Mouse (Mus musculus): Measurements from ENCODE around the gene Syt7. TPM values are rescaled to one million over a fixed set of nuclear protein-coding genes. Genes with fewer than 3 reads are reported as not detected.

Gene Syt7
- total RNA-seq, 2 experiments from 2014 or later, result 34.3 to 36.2 TPM

- intact Hi-C loops (cut with DNase I), result no loop called here
- peak in 1 of 2 experiments; percentile 19 for DNase-seq
These were observed 66.0 kb downstream of the Syt7 start for GRCm38 (mm10) chr19:10454718-10455436.

DNA sequence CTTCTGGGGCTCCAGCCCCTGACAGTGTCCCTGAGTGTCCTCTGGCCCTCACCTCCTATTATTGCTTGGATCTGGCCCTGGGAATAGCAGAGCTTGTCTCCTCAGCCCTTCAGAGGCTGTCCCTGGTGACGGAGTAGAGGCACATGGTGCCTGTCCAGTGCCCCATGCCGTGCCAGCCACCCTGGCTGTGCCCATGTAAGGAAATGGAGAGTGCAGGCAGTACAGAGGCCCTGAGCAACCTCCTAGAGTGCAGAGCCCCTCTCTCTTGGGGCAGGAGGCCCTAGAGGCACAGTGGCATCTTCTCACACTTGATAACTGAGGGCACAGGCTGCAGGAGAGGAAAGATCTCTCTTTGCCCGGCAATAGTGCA lies 66.5 kb downstream of the Syt7 start:
- intact Hi-C loops (cut with DNase I), result no loop called here
- peak; percentile 46 to 68 for DNase-seq

- peak; percentile 74 to 78 for DNase-seq
These were observed 68.0 kb downstream of the Syt7 start, which contains the start of gene Lrrc10b for GRCm38 (mm10) chr19:10456752-10457483. TSS of gene Lrrc10b (minus strand) at chr19:10457473.

DNA sequence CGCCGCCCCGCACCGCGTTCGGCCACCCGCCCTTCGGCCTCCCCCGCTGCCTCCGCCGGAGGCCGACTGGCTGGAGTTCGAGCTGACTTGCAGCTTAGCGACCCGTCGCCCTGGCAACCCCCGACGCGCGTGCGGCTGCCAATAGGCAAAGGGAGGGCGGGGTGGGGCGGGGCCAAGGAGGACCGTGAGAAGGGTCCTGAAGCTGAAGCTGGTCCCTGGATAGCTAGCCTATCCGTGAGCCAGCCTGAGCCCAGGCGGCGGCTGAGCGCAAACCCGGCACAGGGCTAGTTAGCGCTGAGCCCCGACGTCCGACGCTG lies 68.6 kb downstream of the Syt7 start:
- intact Hi-C loops (cut with DNase I), result no loop called here
- DNase-seq, result peak; percentile 60 to 64

More at GRCm38 (mm10) chr19:10456752-10457483, 68.0 kb downstream of the Syt7 start, which contains the start of gene Lrrc10b:
- intact Hi-C loops (cut with DNase I), result no loop called here

- DNase-seq, result peak in 1 of 2 experiments; percentile 63
- intact Hi-C loops (cut with DNase I), result no loop called here
These were observed 69.2 kb downstream of the Syt7 start for GRCm38 (mm10) chr19:10458096-10458495.

GRCm38 (mm10) chr19:10459907-10460306 lies 71.0 kb downstream of the Syt7 start:
- intact Hi-C loops (cut with DNase I), result loop anchor here (1.0 kb wide), 1 partner anchor 7 kb away; no protein-coding TSS in a partner anchor
- DNase-seq, result no peak

DNA sequence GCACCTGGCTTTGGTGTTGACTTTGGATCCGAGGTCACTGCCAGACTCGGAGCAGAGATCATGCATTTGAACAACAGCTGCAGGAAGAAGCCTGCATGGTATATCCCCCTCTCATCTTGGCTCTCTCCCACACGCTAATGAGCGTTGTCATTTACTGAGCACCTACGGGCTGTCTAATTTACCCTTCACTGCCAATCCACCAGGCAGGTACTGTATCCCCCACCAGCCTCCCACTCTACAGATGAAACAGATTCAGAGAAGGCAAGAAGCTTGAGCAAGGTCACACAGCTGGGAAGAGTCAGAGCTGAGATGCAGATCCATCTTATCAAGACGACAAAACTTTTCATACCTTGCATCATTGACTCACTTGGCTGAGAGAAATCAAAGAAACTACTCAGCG lies 72.7 kb downstream of the Syt7 start:
- no peak for DNase-seq
- intact Hi-C loops (cut with DNase I), result no loop called here

GRCm38 (mm10) chr19:10464427-10464826 lies 75.5 kb downstream of the Syt7 start:
- no peak for DNase-seq
- intact Hi-C loops (cut with DNase I), result no loop called here

DNA sequence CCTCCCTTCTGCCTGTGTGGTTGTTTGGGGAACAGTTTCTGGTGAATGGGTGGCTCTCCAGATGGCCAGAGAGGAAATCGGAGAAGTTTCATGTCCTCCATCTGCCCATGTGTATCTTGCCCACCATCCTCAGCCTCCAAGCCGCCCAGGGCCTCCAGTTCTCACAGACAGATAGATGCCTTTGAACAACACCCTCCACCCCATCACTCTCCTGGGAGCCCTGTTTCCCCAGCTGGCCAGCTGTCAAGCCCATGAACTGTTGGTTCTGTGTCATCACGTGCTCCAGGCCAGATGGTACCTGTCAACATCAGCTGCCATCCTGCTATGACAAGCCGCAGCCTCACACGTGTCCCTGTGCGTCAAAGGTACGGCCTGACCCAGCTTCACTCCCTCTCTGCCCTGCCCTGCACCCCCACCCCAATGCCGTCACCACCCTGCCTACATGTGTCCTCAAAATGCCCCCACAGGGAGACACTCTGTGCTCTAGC lies 80.3 kb downstream of the Syt7 start:
- peak; percentile 51 to 68 for DNase-seq
- intact Hi-C loops (cut with DNase I), result no loop called here

- no peak for DNase-seq
- intact Hi-C loops (cut with DNase I), result no loop called here
These were observed 84.1 kb downstream of the Syt7 start for GRCm38 (mm10) chr19:10472958-10473357.

DNA sequence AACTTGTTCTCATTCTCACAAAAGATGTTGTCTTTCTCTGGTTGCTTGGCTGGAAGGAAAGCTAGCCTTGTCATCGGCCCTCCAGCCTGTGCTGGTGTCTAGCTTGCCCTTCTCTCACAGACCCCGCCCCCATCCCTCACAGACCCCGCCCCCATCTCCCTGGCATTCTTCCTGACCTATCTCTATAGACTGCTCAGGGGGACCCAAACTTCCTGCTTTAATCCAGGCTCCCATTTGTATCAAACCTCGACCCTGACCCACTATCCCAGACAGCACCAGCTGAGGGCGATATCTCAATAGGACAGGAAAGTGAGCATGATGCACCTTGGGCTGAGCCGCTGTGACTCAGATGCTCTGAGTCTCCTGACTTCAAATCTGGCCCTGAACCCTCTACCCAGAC lies 84.9 kb downstream of the Syt7 start:
- intact Hi-C loops (cut with DNase I), result no loop called here
- DNase-seq, result no peak

- DNase-seq, result no peak
- intact Hi-C loops (cut with DNase I), result no loop called here
These were observed 90.7 kb downstream of the Syt7 start for GRCm38 (mm10) chr19:10479541-10479940.

DNA sequence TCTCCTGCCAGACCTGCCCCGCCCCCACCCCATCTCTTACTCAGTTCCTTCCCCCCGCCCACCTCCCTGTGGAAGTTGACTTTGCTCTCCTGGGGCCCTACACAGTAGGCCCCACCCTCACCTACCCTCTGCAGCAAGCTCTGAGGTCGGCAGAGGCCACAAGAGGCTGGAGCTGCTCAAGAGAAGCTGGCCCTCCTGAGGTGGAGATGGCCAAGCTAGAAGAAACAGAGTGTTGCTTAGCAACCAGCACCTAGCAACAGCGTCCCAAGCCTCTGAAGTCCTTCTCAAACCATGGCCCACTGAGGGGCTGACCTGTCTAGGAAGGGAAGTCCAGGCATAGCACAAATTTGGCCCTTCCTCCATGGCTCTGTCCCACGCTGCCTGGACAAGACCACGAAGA lies 93.8 kb downstream of the Syt7 start, which contains the start of gene Ppp1r32:
Ppp1r32 (minus strand) TSS at position 226 of the 400 bp plus-strand sequence.
- intact Hi-C loops (cut with DNase I), result no loop called here

DNA sequence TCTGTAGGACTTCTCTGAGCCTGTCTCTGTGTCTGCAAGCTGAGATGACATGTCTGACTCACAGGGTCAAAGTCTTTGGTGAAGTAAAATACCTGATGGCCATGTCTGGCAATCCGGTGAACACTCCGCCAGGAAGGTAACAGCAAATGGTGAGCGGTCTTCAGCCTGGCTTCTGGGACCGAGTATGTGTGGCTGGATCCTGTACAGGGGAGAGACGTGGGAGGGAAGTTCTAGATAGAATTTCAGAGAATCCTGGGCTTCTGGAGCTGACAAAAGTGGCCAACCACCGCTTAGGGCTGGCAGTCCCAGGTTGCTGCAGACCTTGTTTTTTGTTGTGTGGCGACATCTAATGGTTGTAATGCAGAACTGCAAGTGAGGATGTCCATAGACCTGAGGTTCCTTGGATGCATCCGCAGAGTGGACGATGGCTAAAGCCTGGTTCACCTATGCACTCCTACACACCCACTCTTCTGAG lies 97.4 kb downstream of the Syt7 start:
- intact Hi-C loops (cut with DNase I), result loop anchor here (1.0 to 5.0 kb wide), 3 partner anchors 37 to 229 kb away; no protein-coding TSS in a partner anchor
- peak; percentile 71 to 79 for DNase-seq

More for the DNA sequence above, 93.8 kb downstream of the Syt7 start, which contains the start of gene Ppp1r32:
- DNase-seq, result peak in 1 of 2 experiments; percentile 16

DNA sequence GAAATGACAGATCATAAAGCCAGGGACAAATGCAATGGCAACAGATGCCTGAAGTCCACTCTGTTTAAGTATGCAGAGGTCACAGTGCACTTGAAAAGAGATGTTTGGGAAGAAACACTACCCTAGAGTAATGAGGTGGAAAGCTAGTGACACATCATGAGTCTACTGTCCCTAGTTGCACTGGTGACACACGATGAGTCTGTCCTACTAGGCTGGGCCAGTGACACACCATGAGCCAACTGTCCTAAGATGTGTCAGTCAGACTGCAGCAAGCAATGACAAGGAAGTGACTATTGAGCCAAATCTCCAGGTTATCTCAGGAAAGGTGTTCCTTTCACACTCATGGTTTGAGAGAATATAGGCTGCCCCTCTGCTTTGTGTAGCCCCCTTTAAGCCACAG lies 106.8 kb downstream of the Syt7 start:
- intact Hi-C loops (cut with DNase I), result no loop called here
- DNase-seq, result no peak

GRCm38 (mm10) chr19:10496976-10497375 lies 108.1 kb downstream of the Syt7 start:
- no peak for DNase-seq
- intact Hi-C loops (cut with DNase I), result no loop called here

GRCm38 (mm10) chr19:10497512-10498160 lies 108.7 kb downstream of the Syt7 start:
- no peak for DNase-seq
- intact Hi-C loops (cut with DNase I), result no loop called here

GRCm38 (mm10) chr19:10500581-10500980 lies 111.7 kb downstream of the Syt7 start:
- DNase-seq, result no peak
- intact Hi-C loops (cut with DNase I), result loop anchor here (5.0 kb wide), 1 partner anchor 168 kb away; no protein-coding TSS in a partner anchor

GRCm38 (mm10) chr19:10502571-10502970 lies 113.7 kb downstream of the Syt7 start:
- DNase-seq, result peak; percentile 44 to 71
- intact Hi-C loops (cut with DNase I), result loop anchor here (5.0 kb wide), 1 partner anchor 170 kb away; no protein-coding TSS in a partner anchor
